Mouse (Mus musculus): ENCODE results near the gene Gm13420. TPM values are rescaled to one million over a fixed set of nuclear protein-coding genes. Genes with fewer than 3 reads are reported as not detected.
A peak's percentile ranks its signal among the peaks of the same experiment; 100 is the strongest.

The Gm13420 gene
- total RNA-seq, 2 experiments from 2014 or later = 1.2 to 1.7 TPM

GRCm38 (mm10) chr2:29703104-29704081 is 48.1 kb downstream of the Gm13420 start:
- no peak for DNase-seq
- intact Hi-C loops (cut with DNase I) = no loop called here

- intact Hi-C loops (cut with DNase I) = no loop called here
- DNase-seq = no peak
Observed at GRCm38 (mm10) chr2:29702189-29702588, 49.3 kb downstream of the Gm13420 start.

GRCm38 (mm10) chr2:29701393-29701792 is 50.1 kb downstream of the Gm13420 start:
- intact Hi-C loops (cut with DNase I) = no loop called here
- no peak for DNase-seq

DNA sequence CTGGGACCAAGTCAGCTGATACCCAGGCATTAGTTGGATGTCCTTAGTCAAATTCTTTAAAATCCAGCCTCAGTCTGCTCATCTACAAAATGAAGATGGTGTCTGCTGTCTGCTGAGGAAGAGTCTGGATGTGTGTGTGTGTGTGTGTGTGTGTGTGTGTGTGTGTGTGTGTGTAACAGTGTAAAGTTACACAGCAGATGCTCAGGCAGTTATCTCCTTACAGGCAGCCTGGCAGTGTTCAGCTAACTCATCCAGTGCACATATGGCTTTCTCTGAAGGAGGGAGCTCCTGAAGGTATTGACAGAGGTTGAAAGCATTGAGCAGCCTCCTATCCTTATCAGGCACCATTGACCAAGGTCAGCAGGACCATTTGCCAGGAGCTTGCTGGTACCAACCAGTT is 50.6 kb downstream of the Gm13420 start:
- intact Hi-C loops (cut with DNase I) = no loop called here
- no peak for DNase-seq

DNA sequence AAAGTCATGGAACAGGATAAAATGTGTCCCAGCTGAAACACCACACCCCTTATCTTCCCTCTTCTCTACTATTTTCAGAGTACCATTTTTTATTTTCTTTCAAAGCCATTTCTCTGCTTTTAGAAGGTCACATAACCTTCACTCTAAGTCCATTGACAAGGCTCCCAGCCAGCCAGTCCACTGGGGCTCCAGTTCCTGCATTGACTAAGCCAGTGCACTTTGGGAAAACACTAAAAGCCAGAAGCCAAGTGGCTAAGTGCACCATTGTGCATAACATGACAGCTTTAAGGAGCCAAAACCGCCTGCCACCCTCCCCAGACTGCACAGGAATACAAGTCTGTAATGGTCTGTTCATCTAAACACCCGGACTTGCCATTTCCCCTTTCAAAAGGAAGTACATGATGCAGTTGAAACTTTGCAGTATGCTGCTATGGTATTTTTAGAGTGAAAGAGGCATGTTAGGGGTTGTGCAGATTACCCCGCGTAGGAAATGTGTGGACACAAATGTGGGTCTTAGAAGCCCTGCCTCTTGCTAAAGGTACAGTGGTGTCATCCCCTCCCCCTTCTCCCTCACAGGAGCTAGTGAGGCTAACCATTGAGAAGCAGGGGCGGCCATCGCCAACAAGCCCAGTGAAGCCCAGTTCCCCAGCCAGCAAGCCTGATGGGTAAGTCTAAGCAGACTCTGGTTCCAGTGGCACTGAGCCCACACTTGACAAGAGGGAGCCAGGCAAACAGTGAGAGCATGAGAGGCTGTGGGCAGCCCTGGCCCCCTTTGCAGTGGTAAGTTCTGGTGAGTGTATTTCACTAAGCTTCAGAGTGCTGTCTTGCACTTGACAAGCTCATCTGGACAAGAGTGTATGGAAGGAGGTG is 52.8 kb downstream of the Gm13420 start:
- DNase-seq = peak; percentile 46
- intact Hi-C loops (cut with DNase I) = no loop called here

GRCm38 (mm10) chr2:29696207-29696800 is 55.2 kb downstream of the Gm13420 start:
- no peak for DNase-seq
- intact Hi-C loops (cut with DNase I) = no loop called here

Other genes starting within 250 kb of the Gm13420 start
- 100 to 1,000 TPM; 149 to 155 TPM for gene Rapgef1, start 132.0 kb downstream of the Gm13420 start, total RNA-seq (2021)
- not detected for gene Gm13547, start 7.6 kb upstream of the Gm13420 start, total RNA-seq (2021)
- 10 to 100 TPM; 32.7 to 38.4 TPM for gene Coq4, start 35.8 kb upstream of the Gm13420 start, total RNA-seq (2021)
- 10 to 100 TPM; 48.2 to 51.1 TPM for gene Trub2, start 36.8 kb upstream of the Gm13420 start, total RNA-seq (2021)
- 10 to 100 TPM; 80.4 to 86.7 TPM for gene Slc27a4, start 50.9 kb upstream of the Gm13420 start, total RNA-seq (2021)
- gene Urm1, start 68.4 kb upstream of the Gm13420 start, total RNA-seq (2021) = 10 to 100 TPM; 46.1 to 51.1 TPM
- 10 to 100 TPM; 17.5 to 19.0 TPM for gene Cercam, start 117.5 kb upstream of the Gm13420 start, total RNA-seq (2021)
- gene Odf2, start 137.5 kb upstream of the Gm13420 start, total RNA-seq (2021) = 100 to 1,000 TPM; 119 TPM
- 10 to 100 TPM; 57.2 to 59.2 TPM for gene Gle1, start 183.7 kb upstream of the Gm13420 start, total RNA-seq (2021)
- gene Sptan1, start 213.9 kb upstream of the Gm13420 start, total RNA-seq (2021) = 100 to 1,000 TPM; 880 to 916 TPM